Mouse (Mus musculus): Measurements from ENCODE around the gene Nsun6.

The Nsun6 gene

DNA sequence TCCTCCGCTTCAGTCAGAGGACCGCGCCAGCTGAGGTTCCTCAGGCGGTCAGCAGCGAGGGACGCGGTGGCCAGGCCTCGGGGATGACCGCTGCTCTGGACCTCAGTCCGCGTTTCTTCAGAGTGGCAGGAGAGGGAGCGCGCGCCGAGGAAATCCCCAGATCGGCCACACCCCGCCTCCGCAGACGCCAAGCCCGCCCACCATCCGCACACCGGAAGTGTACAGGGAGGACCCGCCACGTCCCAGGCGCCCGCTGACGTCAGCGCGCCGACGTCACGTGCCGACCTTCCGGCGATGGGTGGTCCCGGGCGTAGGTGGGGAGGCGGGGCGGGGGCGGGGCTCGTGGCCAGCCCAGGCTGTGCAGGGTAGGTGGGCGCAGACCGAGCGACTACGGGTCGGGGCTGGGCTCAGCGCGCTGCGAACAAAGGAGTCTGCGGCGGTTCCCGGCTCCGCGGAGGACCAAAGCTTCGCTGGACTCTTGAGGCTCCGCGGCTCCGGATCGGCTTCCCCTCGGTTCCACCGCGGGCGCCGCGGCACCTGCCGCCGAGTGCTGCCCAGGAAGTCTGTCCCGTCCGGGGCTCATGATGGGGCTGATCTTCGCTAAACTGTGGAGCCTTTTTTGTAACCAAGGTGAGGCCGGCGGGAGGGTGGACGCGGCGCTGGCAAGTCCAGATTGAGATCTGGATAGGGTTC lies at the start of gene Nsun6:
TSS of gene Nsun6 (minus strand) at position 125 of the 693 bp plus-strand sequence.
- DNase-seq (ENCODE audit: low read depth, low spot score): peak; percentile 87

DNA sequence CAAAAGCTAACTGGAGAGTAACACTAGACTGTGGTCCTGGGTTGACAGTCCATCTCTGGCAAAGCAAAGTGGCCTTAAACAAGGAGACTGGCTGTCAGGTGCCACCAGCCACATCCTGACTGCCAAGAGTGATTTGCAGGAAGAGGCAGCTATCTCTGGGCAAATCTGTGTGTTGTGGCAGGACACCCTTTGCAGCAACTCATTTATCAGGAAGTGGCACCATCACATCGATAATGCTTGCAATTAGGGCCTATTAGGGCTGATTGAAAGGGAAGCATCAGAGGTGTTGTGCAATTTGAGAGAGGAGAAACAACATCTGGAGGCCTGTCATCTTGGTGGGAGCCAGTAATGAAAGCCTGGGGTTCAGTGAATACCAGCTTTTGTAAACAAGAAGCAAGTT lies 49.5 kb upstream of the Nsun6 start:
- no peak for DNase-seq (ENCODE audit: low read depth, low spot score)

DNA sequence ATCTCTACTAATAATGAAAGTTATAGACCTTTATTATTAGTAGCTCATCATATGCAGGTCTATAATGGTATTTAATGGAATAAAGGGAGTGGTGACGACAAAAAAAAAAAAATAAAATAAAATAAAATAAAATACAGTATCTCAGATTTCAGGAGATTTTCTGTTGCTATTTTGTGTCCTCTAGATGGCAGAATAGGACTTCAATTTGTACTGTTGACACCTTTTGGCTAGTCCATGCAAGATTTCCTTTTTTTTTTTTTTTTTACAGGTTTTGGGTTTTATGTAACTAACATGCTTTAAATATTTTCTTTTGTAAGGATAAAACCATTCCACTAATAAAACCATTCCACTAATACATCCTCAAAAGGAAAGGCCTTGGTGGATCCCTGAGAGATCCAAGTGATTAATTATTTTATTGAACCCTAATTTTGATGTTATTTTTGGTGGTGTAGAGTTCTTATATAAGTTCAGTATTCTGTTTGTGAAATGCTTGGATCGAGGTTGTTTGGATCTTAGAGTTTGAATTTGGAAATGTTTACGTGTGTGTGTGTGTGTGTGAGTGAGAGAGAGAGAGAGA lies 41.7 kb upstream of the Nsun6 start:
- DNase-seq (ENCODE audit: low read depth, low spot score): no peak

DNA sequence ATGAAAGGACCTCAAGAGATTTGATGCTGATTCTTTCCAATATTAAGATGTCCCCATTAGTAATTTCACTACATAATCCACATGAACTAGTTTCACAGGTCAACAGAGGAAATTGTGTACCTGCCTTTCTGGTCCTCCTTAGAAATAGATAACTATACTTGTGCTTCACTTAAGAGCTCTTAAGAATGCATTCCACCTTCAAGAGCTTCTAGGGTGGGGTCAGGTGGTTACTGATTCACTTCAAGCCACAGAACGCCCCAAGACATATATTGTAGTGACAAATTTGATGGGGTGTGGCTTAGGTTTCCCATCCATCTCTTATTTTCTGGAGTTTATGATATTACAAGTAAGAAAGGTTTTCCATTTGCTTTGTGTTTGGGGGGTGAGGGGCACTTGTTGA lies 32.4 kb upstream of the Nsun6 start:
- no peak for DNase-seq (ENCODE audit: low read depth, low spot score)

DNA sequence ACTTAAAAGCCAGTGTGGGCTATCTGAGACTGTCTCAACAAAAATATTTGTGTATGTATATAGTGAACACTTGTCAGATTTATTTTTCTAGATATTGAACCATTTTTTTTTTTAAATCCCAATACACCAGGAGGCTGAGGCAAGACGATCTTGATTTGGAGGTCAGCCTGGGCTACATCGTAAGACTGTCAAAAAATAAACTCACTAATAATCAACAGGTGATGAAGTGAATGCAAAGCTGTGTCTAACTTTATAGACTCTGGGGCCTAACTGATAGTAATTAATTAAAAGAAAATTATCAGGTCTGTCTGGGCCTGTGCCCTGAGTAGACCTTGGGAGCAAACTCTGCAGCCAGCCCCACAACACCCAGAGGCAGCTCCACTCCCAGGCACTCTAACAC lies 28.8 kb upstream of the Nsun6 start:
- DNase-seq (ENCODE audit: low read depth, low spot score): no peak

DNA sequence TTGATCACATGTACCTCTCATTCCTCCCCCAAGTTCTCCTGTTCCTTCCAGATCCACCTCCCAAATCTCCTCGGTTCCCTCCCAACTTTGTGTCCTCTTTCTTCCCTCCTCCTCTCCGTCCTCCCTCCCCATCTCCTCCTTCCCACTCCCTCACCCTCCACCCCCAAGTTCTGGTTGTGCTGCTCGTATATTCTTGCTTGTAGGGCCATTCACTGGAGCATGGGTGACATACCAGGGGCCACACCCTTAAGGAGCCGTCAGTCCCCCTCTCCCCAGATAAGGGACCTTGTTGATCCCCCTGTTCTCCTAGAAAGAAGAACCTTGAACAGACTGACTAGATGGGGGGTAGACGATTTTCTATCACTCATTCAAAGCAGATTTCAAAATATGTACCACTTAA lies 12.2 kb upstream of the Nsun6 start:
- no peak for DNase-seq (ENCODE audit: low read depth, low spot score)

DNA sequence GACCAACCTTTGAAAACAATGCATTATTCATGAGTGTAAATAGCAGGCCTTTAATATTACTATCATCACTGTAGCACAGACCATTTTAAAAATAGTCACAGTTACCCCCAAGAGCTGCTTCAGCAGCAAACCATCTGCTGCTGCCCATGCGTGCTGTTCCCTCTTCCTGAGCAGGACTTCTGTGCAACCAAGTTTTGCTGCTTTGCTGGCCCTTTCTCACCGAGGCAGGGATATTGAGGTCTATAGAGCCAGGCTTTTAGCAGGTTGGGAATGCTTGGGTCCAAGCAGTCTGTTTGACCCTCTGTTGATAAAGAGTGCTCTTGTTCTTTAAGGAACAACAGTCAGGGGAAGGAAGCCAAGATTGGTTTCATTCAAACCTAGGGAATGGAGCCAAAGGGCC lies 10.6 kb upstream of the Nsun6 start:
- DNase-seq (ENCODE audit: low read depth, low spot score): no peak

DNA sequence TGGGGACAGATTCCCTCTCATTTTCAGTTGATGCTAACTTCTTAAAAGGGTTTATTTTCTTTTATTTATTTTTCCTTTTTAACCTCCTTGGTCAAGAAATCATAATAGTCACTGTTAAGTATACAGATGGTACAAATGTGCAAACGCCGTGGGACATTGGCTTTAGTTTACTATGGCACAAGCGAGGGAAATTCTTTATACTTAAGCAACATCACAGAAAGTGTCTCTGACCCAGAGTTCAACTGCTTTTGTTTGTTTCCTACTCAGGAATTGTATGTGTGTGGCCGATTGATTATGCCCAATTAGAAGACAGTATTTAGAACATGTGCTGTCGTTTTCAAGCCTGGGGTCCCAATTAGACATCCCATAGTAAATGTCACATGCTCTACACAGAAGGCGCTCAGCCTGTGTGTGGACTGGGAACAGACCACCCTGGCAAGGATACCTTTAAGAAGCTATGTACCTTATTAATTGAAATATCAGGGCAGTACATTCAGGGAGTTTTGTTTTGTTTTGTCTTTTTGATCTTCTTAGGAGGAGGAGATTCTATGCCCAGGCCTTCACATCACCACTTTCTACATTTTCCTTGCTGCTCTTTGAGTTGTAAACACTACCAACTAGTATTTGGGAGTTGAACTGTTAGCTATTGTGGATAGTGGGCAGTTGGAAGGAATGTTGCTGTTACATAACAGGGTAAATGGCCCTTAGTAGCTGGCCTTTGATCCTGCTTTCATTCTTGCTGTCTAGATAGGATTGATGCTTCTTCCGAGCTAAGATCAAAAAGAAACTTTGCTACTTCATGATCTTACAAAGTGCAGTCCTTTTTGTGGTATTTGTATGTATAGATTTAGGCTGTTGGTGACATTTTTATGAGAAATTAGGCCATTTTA lies 9.8 kb upstream of the Nsun6 start:
- DNase-seq (ENCODE audit: low read depth, low spot score): no peak

DNA sequence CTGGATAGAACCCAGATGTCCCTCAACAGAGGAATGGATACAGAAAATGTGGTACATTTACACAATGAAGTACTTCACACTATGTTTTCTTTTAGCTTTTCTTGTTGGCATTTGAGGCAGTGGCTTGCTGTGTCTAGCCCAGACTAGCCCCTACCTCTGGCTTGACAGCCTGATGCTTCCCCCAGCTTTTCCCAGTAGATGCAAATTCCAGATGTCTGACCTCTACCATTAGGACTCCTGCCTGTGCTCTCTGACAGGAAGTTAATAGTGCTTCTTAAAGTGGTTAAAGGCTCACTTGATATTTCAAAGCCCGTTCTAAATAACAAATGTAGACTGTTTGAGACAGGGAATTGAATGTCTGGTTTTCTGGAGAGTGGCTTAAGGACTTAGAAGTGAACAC lies 8.9 kb upstream of the Nsun6 start:
- no peak for DNase-seq (ENCODE audit: low read depth, low spot score)

DNA sequence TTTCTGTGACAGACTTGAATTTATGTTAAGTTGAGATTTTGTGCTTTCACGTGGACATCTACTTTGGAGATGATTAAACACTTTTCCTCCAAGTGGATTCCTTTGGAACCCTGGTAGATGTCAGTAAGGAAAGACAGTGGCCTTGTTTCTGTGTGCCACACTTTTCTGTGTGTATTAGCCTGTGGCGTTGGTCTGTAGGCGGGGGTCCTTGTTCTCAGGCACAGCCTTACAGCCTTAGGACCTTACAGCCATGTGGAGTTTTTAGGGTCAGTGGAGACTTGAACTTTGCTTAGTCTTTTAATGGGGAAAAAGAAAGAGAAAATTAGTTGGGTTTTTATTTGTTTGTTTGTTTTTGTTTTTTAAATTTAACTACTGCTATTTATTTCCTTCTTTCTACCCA lies 6.0 kb upstream of the Nsun6 start:
- DNase-seq (ENCODE audit: low read depth, low spot score): no peak

DNA sequence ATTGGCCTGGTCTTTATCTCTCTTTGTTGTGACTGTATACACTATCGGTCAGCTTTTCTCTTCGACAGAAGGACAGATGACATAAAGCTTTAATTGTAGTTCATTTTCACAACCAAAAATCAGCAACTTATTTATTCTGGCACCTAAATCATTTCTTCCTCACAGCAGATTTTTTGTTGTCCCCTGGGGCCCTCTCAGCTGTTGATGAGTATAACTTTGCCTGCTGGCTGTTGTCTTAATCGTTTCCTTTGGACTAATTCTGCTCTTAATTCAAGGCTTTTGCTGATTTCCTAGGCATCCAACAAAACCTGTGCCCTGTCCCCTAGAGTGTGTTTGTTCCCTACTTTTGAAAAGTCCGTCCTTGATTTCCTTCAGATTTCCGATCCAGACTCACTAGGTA lies 3.4 kb upstream of the Nsun6 start:
- no peak for DNase-seq (ENCODE audit: low read depth, low spot score)

DNA sequence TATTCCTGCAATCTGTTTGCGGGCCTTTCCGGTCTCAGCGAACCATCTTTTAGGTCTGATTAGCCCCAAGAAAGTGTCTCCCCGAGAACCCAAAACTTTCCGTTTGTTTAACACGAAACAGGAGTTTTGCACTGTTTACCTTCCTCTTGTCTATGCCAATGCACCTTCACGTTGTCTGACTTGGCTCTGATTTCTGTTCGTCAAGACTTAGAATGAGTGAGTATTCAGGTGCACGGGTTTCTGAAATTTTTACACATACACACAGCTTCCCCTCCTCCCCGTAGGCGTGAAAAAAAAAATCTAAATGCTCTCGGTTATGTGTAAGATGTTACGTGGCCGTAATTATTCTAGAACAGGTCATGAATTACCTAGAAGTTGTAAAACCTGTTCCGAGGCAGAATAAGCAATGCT lies 877 bp upstream of the Nsun6 start:
- DNase-seq (ENCODE audit: low read depth, low spot score): no peak

DNA sequence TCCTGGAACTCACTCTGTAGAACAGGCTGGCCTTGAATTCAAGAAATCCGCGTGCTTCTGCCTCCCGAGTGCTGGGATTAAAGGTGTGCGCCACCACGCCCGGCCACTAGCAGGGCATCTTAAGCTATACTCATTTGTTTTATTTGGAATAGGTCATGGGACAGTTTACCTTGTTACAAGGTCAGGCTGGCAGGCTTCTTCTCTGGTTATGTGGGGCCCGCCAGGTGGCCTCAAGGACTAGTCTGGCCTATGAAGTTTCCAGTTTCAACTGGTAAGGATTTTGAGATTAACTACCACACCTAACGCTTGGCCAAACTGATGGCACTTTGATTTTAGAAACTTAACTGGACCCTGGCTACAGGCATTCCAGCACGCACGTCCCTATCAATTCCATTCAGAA lies 373 bp downstream of the Nsun6 start:
- DNase-seq (ENCODE audit: low read depth, low spot score): peak; percentile 26

DNA sequence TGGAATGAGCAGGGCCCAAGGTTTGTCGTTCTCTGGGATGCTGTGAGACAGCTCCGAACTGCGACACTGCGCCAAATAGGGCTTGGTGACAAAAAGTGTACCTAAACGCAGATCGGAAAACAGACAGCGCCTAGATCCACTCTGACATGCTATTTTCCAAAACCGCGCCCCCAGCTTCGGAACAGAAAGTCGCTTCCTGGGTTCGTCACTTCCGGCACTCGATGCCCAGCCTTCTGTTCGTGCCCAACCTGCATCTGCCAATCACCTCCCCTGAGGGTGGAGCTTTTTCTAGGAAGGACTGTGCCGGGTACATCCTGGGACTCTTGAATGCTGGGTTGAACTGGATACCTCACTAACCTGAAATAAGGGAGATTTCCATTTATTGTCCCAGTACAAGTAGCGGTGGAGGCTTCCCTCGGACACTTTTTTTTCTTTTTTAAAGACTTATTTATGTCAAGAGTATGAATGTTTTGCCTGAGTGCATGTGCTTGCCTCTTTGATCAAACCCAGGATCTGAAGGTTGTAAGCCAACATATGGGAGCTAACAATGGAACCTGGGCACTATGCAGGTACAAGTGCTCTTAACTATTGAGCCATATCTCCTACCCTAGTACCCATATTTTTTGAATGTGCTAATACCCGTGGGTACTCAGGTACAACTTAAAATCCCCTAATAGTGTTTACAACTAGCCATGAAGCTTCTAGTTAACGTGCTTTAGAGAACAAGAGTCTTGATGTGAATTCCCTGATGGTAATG lies 5.6 kb downstream of the Nsun6 start, which contains the start of gene Arl5b:
TSS of gene Arl5b (plus strand) at position 279 of the 757 bp plus-strand sequence.
- peak; percentile 87 for DNase-seq (ENCODE audit: low read depth, low spot score)

DNA sequence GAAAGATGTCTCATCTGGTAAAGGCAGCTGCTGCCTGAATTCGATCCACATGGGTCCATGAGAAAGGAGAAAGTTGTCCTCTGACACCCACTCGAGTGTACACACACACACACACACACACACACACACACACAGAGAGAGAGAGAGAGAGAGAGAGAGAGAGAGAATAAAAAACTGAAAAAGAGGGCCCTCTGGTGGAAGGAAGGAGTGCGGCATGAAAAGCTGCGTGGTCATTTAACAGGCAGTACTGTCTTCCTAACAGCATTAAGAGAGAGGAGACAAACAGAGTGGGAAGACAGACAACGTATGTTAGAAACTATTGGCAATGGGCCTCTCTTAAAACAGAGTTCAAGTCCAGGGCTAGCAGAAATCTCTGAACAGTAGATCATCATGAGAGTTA lies 14.5 kb downstream of the Nsun6 start:
- DNase-seq (ENCODE audit: low read depth, low spot score): no peak

DNA sequence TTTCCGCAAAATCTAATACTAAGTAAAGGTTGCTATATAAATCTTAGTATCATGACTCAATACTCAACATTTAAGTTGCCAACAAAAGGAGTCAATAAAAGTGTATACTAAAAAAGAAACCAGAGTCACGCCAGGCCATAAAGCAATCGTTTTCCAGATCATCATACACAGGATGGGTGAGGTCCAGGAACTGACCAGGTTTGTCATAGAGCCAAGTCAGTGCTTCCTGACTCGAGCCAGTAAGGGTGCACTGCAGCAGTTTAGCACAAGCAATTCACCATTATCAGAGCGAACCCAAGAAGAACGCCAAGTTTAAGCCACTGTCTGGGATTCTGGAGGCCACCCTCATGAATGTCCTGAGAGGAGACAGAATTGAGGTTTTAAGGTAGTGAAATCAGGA lies 16.2 kb downstream of the Nsun6 start:
- DNase-seq (ENCODE audit: low read depth, low spot score): no peak

DNA sequence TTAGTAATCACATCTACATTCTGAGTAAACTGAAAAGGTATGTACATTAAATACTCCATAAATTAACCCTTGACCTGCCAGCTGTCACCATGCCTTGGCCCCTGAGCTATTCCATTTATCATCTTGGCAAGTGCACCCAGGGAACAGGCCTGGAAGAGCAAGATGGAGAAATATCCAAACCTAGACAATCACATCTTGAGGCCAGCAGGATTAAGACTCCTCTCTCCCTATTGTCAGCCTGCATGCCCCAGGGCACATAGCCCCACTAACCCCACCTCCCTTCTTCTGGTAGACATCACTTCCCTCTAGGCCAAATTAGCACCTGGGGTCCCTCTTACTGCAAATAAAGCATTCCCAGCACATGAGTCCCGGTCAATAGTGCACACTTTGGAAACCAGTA lies 27.1 kb downstream of the Nsun6 start:
- DNase-seq (ENCODE audit: low read depth, low spot score): no peak

DNA sequence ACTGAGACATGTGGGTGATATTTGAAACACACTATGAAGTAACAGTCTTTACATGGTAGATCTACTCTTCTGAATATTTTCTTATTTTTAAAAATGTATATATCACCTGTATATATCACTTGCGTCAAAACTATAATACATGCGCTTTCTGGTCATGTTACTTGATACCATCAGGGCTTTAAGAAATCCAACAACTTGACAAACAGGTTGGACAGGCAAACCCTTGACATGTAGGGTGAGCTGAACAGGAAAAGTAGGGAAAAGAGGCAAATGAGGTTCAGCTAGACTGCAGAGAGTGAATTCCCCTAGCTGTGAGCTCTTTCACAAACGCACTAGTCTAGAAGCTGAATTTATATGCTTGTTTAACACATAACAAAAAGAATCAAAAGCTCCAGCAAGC lies 28.1 kb downstream of the Nsun6 start:
- no peak for DNase-seq (ENCODE audit: low read depth, low spot score)

DNA sequence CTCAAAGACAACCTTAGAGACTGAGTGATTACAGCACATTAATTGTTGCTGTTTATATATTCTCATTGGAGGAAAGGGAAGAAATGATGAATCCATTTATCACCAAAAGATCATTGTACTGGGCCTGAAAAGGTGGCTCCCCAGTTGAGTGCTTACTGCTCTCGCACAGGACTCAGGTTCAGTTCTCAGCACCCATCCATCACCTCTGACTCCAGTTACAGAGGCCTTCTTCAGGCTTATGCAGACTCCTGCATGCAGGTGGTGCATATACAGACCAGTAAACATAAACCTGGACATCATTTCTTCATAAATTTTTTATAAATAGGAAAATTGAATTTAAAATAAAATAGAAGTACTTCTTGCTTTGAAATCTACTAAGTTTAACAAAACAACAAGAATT lies 46.8 kb downstream of the Nsun6 start:
- no peak for DNase-seq (ENCODE audit: low read depth, low spot score)

DNA sequence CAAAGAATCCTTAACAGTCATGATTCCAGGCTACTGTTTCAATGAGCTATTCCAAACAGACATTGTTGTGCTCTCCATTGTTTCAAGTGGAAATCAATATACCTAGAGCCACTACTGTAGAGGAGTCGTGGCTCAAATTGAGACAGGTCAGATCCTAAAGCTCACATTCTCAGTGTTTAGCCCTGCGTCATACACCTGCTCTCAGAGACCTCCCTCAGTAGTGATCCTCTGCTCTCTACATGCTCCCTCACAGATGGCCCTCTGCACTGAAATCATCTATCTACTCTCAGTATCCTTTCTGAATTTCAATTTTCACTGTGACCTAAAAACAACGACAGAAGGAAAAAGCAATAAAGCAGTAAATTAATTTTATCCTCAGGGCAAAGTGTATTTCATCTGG lies 47.3 kb downstream of the Nsun6 start:
- DNase-seq (ENCODE audit: low read depth, low spot score): no peak

DNA sequence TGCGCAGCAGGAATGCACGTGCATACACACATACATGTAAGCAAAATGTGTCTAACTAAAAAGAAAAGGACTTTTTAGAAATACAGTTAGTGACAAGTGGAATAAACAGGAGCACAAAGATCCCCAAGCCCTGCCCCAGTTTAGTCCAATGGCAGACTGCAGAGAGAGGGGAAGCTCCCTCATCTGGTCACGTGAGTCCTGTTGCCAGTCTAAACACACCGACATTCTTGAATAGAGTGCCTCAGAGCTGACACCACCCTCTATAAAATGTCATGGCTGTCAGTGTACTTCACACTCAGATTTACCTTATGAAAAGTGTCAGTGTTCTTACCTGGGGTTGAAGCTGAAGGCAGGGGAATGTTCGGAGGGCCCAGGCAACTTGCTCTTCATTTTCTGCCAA lies 57.0 kb downstream of the Nsun6 start:
- no peak for DNase-seq (ENCODE audit: low read depth, low spot score)

DNA sequence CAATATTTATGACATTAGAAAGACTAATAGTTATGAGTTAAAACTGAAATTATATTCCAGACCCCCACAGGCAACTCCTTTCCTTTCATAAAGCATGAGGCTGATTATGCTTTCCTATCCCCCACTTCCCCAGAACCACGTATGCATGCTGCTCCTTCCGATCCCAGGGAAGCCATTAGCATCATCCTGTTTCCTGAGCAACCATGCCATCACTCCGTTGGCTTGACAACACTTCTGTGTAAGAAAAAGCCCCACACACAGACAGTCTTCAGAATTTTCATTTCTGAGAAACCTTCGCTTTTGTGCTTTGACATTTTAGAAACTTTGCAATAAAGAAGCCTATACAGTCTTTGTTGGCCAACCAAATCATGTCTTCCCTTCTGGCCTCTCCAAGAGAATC lies 58.8 kb downstream of the Nsun6 start:
- no peak for DNase-seq (ENCODE audit: low read depth, low spot score)
